Mouse (Mus musculus) embryonic facial prominence, embryonic 10.5 days (tissue): ENCODE results near the gene Phb. TPM values are rescaled to one million over a fixed set of nuclear protein-coding genes. Genes with fewer than 3 reads are reported as not detected.

Experiments
- DNase-seq: peaks from one replicate; pipeline ENCODE4 v3.0.0-alpha.2; 2017; ENCODE audit warnings: low spot score
- H3K27ac ChIP-seq: fragments of 300-500 bp; sonication (generic); replicated peaks from 2 replicates; pipeline ENCODE4 v1.5.1; 2016; ENCODE audit warnings: mild to moderate bottlenecking
- H3K27me3 ChIP-seq: fragments of 300-500 bp; sonication (generic); replicated peaks from 2 replicates; pipeline ENCODE4 v1.6.1; 2016; ENCODE audit warnings: low read depth, mild to moderate bottlenecking; ENCODE audit not compliant: poor library complexity, severe bottlenecking
- H3K36me3 ChIP-seq: fragments of 300-500 bp; sonication (generic); replicated peaks from 2 replicates; pipeline ENCODE4 v1.6.1; 2016; ENCODE audit warnings: mild to moderate bottlenecking, moderate library complexity
- H3K4me1 ChIP-seq: fragments of 300-500 bp; sonication (generic); 2 replicates; pipeline ENCODE4 v1.6.1; 2016
- H3K4me3 ChIP-seq: fragments of 300-500 bp; sonication (generic); 2 replicates; pipeline ENCODE4 v1.5.1; 2016; ENCODE audit warnings: mild to moderate bottlenecking, moderate library complexity
- H3K9me3 ChIP-seq: fragments of 300-500 bp; sonication (generic); 2 replicates; pipeline ENCODE4 v1.6.1; 2016; ENCODE audit warnings: mild to moderate bottlenecking
- WGBS: fragments of 180-500 bp; shearing (Covaris S2); methylation state at CpG from one replicate; pipeline ENCODE4 v1.1.7; 2016; 5-methylcytosine and 5-hydroxymethylcytosine counted together
- polyA plus RNA-seq: library from polyadenylated mRNA; unstranded; fragments of >200 nt; fragmentation: Nextera tagmentation; extraction: Ambion mirVana; gene quantifications from 2 replicates; pipeline ENCODE4 v1.2.1, GENCODE M21; 2016

Phb gene
- polyA plus RNA-seq, 1 experiment from 2014 or later = 309 TPM

GRCm38 (mm10) chr11:95700778-95701739 is 34.3 kb downstream of the Phb start:
- Histone ChIP-seq H3K4me3 (no peak overlapping the region), H3K4me1 (peaks cover 5% of the 10 kb centered on the region), H3K36me3 (no peaks in the 10 kb centered on the region), H3K9me3 (no peaks in the 10 kb centered on the region), H3K27me3 (no peaks in the 10 kb centered on the region), H3K27ac (no peak overlapping the region)
- WGBS = 92% methylated on average over 13 of the region's 13 CpGs
- DNase-seq = no peak

- H3K27me3 ChIP-seq = no peaks in the 10 kb centered on the region
- H3K36me3 ChIP-seq = no peaks in the 10 kb centered on the region
- H3K4me1 ChIP-seq = peaks cover 12% of the 10 kb centered on the region
- 91% methylated on average over 12 of the region's 12 CpGs for WGBS
- no peaks in the 10 kb centered on the region for H3K9me3 ChIP-seq
- H3K4me3 ChIP-seq = no peak overlapping the region
- DNase-seq = no peak
- H3K27ac ChIP-seq = no peak overlapping the region
These were observed 37.5 kb downstream of the Phb start for GRCm38 (mm10) chr11:95704032-95704969.

GRCm38 (mm10) chr11:95704970-95705330 is 38.2 kb downstream of the Phb start:
- H3K4me1 ChIP-seq = peaks cover 12% of the 10 kb centered on the region
- H3K36me3 ChIP-seq = no peaks in the 10 kb centered on the region
- 81% methylated on average over 4 of the region's 4 CpGs for WGBS
- no peak overlapping the region for H3K27ac ChIP-seq
- no peak for DNase-seq
- no peak overlapping the region for H3K4me3 ChIP-seq
- no peaks in the 10 kb centered on the region for H3K9me3 ChIP-seq
- H3K27me3 ChIP-seq = no peaks in the 10 kb centered on the region

- WGBS = 94% methylated on average over 6 of the region's 6 CpGs
- Histone ChIP-seq H3K27ac (no peak overlapping the region), H3K27me3 (no peaks in the 10 kb centered on the region), H3K9me3 (no peaks in the 10 kb centered on the region), H3K4me3 (no peak overlapping the region), H3K4me1 (peaks cover 34% of the 10 kb centered on the region), H3K36me3 (no peaks in the 10 kb centered on the region)
- DNase-seq = no peak
These were observed 42.8 kb downstream of the Phb start for GRCm38 (mm10) chr11:95709534-95710040.

- H3K27me3 ChIP-seq = no peaks in the 10 kb centered on the region
- H3K9me3 ChIP-seq = no peaks in the 10 kb centered on the region
- no peak for DNase-seq
- 82% methylated on average over 7 of the region's 7 CpGs for WGBS
- no peak overlapping the region for H3K4me3 ChIP-seq
- H3K4me1 ChIP-seq = peaks cover 42% of the 10 kb centered on the region
- no peaks in the 10 kb centered on the region for H3K36me3 ChIP-seq
- H3K27ac ChIP-seq = no peak overlapping the region
These were observed 43.7 kb downstream of the Phb start for GRCm38 (mm10) chr11:95710478-95710877.

- peak overlapping the region; percentile 92 for H3K4me3 ChIP-seq
These were observed 45.4 kb downstream of the Phb start for GRCm38 (mm10) chr11:95712085-95712562.

GRCm38 (mm10) chr11:95712563-95713224 is 45.9 kb downstream of the Phb start, which contains the start of gene Zfp652:
Gene Zfp652 (plus strand): TSS chr11:95712673.
- no peaks in the 10 kb centered on the region for H3K36me3 ChIP-seq
- peaks cover 47% of the 10 kb centered on the region for H3K4me1 ChIP-seq
- DNase-seq = peak; percentile 97
- H3K27ac ChIP-seq = peak within 1 kb of the TSS; percentile 98
- H3K27me3 ChIP-seq = no peaks in the 10 kb centered on the region
- H3K9me3 ChIP-seq = no peaks in the 10 kb centered on the region
- 2% methylated on average over 94 of the region's 103 CpGs for WGBS
- peak within 1 kb of the TSS; percentile 92 for H3K4me3 ChIP-seq

More at GRCm38 (mm10) chr11:95712085-95712562, 45.4 kb downstream of the Phb start:
- peak overlapping the region; percentile 98 for H3K27ac ChIP-seq
- peaks cover 51% of the 10 kb centered on the region for H3K4me1 ChIP-seq
- WGBS = 36% methylated on average over 12 of the region's 12 CpGs
- no peaks in the 10 kb centered on the region for H3K36me3 ChIP-seq
- H3K27me3 ChIP-seq = no peaks in the 10 kb centered on the region
- peak; percentile 34 for DNase-seq
- H3K9me3 ChIP-seq = no peaks in the 10 kb centered on the region

GRCm38 (mm10) chr11:95713225-95713810 is 46.6 kb downstream of the Phb start:
- DNase-seq = no peak
- Histone ChIP-seq H3K27me3 (no peaks in the 10 kb centered on the region), H3K36me3 (no peaks in the 10 kb centered on the region), H3K4me3 (peak overlapping the region; percentile 92), H3K9me3 (no peaks in the 10 kb centered on the region), H3K27ac (peak overlapping the region; percentile 98), H3K4me1 (peaks cover 40% of the 10 kb centered on the region)
- WGBS = under 1% methylated on average over 49 of the region's 49 CpGs

GRCm38 (mm10) chr11:95713811-95714241 is 47.1 kb downstream of the Phb start:
- H3K9me3 ChIP-seq = no peaks in the 10 kb centered on the region
- peak overlapping the region; percentile 92 for H3K4me3 ChIP-seq
- H3K27me3 ChIP-seq = no peaks in the 10 kb centered on the region
- H3K27ac ChIP-seq = peak overlapping the region; percentile 98
- H3K4me1 ChIP-seq = peaks cover 39% of the 10 kb centered on the region
- no peaks in the 10 kb centered on the region for H3K36me3 ChIP-seq
- DNase-seq = peak; percentile 20
- WGBS = under 1% methylated on average over 13 of the region's 13 CpGs

GRCm38 (mm10) chr11:95714411-95714810 is 47.7 kb downstream of the Phb start:
- H3K4me3 ChIP-seq = peak overlapping the region; percentile 92
- no peaks in the 10 kb centered on the region for H3K9me3 ChIP-seq
- no peaks in the 10 kb centered on the region for H3K27me3 ChIP-seq
- peaks cover 39% of the 10 kb centered on the region for H3K4me1 ChIP-seq
- H3K36me3 ChIP-seq = no peaks in the 10 kb centered on the region
- no peak overlapping the region for H3K27ac ChIP-seq
- DNase-seq = no peak
- WGBS = 50% methylated on average over 7 of the region's 7 CpGs

- 72% methylated on average over 8 of the region's 8 CpGs for WGBS
- peaks cover 39% of the 10 kb centered on the region for H3K4me1 ChIP-seq
These were observed 49.4 kb downstream of the Phb start for GRCm38 (mm10) chr11:95716136-95716535.

More at GRCm38 (mm10) chr11:95716136-95716535, 49.4 kb downstream of the Phb start:
- Histone ChIP-seq H3K9me3 (no peaks in the 10 kb centered on the region), H3K27me3 (no peaks in the 10 kb centered on the region), H3K36me3 (0 out of 2 replicates have a peak, but pooled peaks cover 5% of the 10 kb centered on the region), H3K4me3 (no peak overlapping the region), H3K27ac (no peak overlapping the region)
- DNase-seq = no peak
